Mouse (Mus musculus): ENCODE results near the gene Thra. TPM values are rescaled to one million over a fixed set of nuclear protein-coding genes. Genes with fewer than 3 reads are reported as not detected.

The Thra gene
- polyA plus RNA-seq, 1 experiment from 2014 or later, result 46.8 TPM

GRCm38 (mm10) chr11:98745932-98746853 is 5.8 kb downstream of the Thra start:
- Histone ChIP-seq H3K4me3 (ENCODE audit: low read depth, low read length) (no peak overlapping the region), H3K27me3 (ENCODE audit: insufficient read depth, low read length) (no peaks in the 10 kb centered on the region), H3K4me2 (peak overlapping the region; percentile 58), H3K9ac (0 out of 2 replicates have a peak overlapping the region, but pooled peaks have one; percentile 14), H3K36me3 (ENCODE audit: insufficient read depth) (no peaks in the 10 kb centered on the region), H3K4me1 (ENCODE audit: insufficient read depth) (peaks cover 78% of the 10 kb centered on the region), H3K27ac (ENCODE audit: low read depth) (peak overlapping the region; percentile 78; the same call in 1 of the 2 replicates), H3K9me3 (ENCODE audit: low read depth, low read length) (no peaks in the 10 kb centered on the region)
- DNase-seq, result no peak
- TF ChIP-seq CTCF (IDR thresholded peaks at IDR 0.05; ENCODE audit: low read depth), result no peak
- WGBS, result 44% methylated on average over 12 of the region's 12 CpGs
- no peak for ATAC-seq (ENCODE audit: insufficient read depth)

- Histone ChIP-seq H3K9me3 (ENCODE audit: low read depth, low read length) (no peaks in the 10 kb centered on the region), H3K9ac (peak overlapping the region; percentile 28; the same call in 1 of the 2 replicates)
- TF ChIP-seq CTCF (IDR thresholded peaks at IDR 0.05; ENCODE audit: low read depth), result no peak
Measured at GRCm38 (mm10) chr11:98746855-98747693, 6.6 kb downstream of the Thra start.

GRCm38 (mm10) chr11:98747804-98748505 is 7.5 kb downstream of the Thra start:
- WGBS, result 32% methylated on average over 6 of the region's 6 CpGs

More at GRCm38 (mm10) chr11:98746855-98747693, 6.6 kb downstream of the Thra start:
- H3K4me1 ChIP-seq (ENCODE audit: insufficient read depth), result peaks cover 87% of the 10 kb centered on the region
- H3K27me3 ChIP-seq (ENCODE audit: insufficient read depth, low read length), result no peaks in the 10 kb centered on the region
- peak overlapping the region; percentile 58 for H3K4me2 ChIP-seq
- H3K36me3 ChIP-seq (ENCODE audit: insufficient read depth), result no peaks in the 10 kb centered on the region
- peak; percentile 85 for DNase-seq
- ATAC-seq (ENCODE audit: insufficient read depth), result peak; percentile 53
- peak overlapping the region; percentile 78; the same call in 1 of the 2 replicates for H3K27ac ChIP-seq (ENCODE audit: low read depth)
- peak overlapping the region; percentile 11; the same call in 1 of the 2 replicates for H3K4me3 ChIP-seq (ENCODE audit: low read depth, low read length)
- 4% methylated on average over 19 of the region's 19 CpGs for WGBS

GRCm38 (mm10) chr11:98748506-98749416 is 8.3 kb downstream of the Thra start:
- WGBS, result 21% methylated on average over 15 of the region's 15 CpGs
- Histone ChIP-seq H3K4me3 (ENCODE audit: low read depth, low read length) (peak overlapping the region; percentile 1; the same call in 1 of the 2 replicates), H3K27ac (ENCODE audit: low read depth) (peak overlapping the region; percentile 87; the same call in 1 of the 2 replicates), H3K9ac (0 out of 2 replicates have a peak overlapping the region, but pooled peaks have one; percentile 6), H3K27me3 (ENCODE audit: insufficient read depth, low read length) (no peaks in the 10 kb centered on the region), H3K4me1 (ENCODE audit: insufficient read depth) (peaks cover 85% of the 10 kb centered on the region), H3K9me3 (ENCODE audit: low read depth, low read length) (no peaks in the 10 kb centered on the region), H3K36me3 (ENCODE audit: insufficient read depth) (peaks cover 6% of the 10 kb centered on the region; the same call in 1 of the 2 replicates), H3K4me2 (peak overlapping the region; percentile 37)
- TF ChIP-seq CTCF (IDR thresholded peaks at IDR 0.05; ENCODE audit: low read depth), result peak; percentile 54
- ATAC-seq (ENCODE audit: insufficient read depth) (no peak), DNase-seq (peak; percentile 82)

More at GRCm38 (mm10) chr11:98747804-98748505, 7.5 kb downstream of the Thra start:
- no peak for ATAC-seq (ENCODE audit: insufficient read depth)
- no peaks in the 10 kb centered on the region for H3K27me3 ChIP-seq (ENCODE audit: insufficient read depth, low read length)
- peak overlapping the region; percentile 87 for H3K27ac ChIP-seq (ENCODE audit: low read depth)
- H3K36me3 ChIP-seq (ENCODE audit: insufficient read depth), result no peaks in the 10 kb centered on the region
- H3K4me1 ChIP-seq (ENCODE audit: insufficient read depth), result peaks cover 93% of the 10 kb centered on the region
- no peaks in the 10 kb centered on the region for H3K9me3 ChIP-seq (ENCODE audit: low read depth, low read length)
- H3K4me2 ChIP-seq, result peak overlapping the region; percentile 37
- peak overlapping the region; percentile 1; the same call in 1 of the 2 replicates for H3K4me3 ChIP-seq (ENCODE audit: low read depth, low read length)
- H3K9ac ChIP-seq, result no peak overlapping the region
- TF ChIP-seq CTCF (IDR thresholded peaks at IDR 0.05; ENCODE audit: low read depth), result no peak
- DNase-seq, result no peak

GRCm38 (mm10) chr11:98749716-98750115 is 9.3 kb downstream of the Thra start:
- Histone ChIP-seq H3K4me2 (peak overlapping the region; percentile 37; the same call in 1 of the 2 replicates), H3K9me3 (ENCODE audit: low read depth, low read length) (no peaks in the 10 kb centered on the region), H3K9ac (0 out of 2 replicates have a peak overlapping the region, but pooled peaks have one; percentile 4), H3K27ac (ENCODE audit: low read depth) (peak overlapping the region; percentile 87), H3K27me3 (ENCODE audit: insufficient read depth, low read length) (no peaks in the 10 kb centered on the region), H3K4me3 (ENCODE audit: low read depth, low read length) (no peak overlapping the region), H3K4me1 (ENCODE audit: insufficient read depth) (peaks cover 81% of the 10 kb centered on the region), H3K36me3 (ENCODE audit: insufficient read depth) (peaks cover 15% of the 10 kb centered on the region; the same call in 1 of the 2 replicates)
- TF ChIP-seq CTCF (IDR thresholded peaks at IDR 0.05; ENCODE audit: low read depth), result no peak
- peak; percentile 40 for DNase-seq
- no peak for ATAC-seq (ENCODE audit: insufficient read depth)
- 31% methylated on average over 5 of the region's 5 CpGs for WGBS

Measured in lung, embryonic 14.5 days (tissue).